Mouse (Mus musculus): ENCODE data around the gene Nr1i3. TPM values are rescaled to one million over a fixed set of nuclear protein-coding genes. Genes with fewer than 3 reads are reported as not detected.

Nr1i3 gene
- polyA plus RNA-seq, 1 experiment from 2014 or later = 0.35 TPM

GRCm38 (mm10) chr1:171185655-171186054 lies 28.1 kb upstream of the Nr1i3 start:
- Histone ChIP-seq H3K27me3 (no peaks in the 10 kb centered on the region), H3K4me1 (replicated peaks) (peaks cover 49% of the 10 kb centered on the region), H3K36me3 (no peaks in the 10 kb centered on the region), H3K27ac (peak overlapping the region; percentile 66), H3K4me2 (no peak overlapping the region), H3K9ac (no peak overlapping the region), H3K9me3 (replicated peaks) (no peaks in the 10 kb centered on the region), H3K4me3 (no peak overlapping the region)
- 61% methylated on average over 8 of the region's 8 CpGs for WGBS
- ATAC-seq (replicated peaks; ENCODE audit: insufficient number of reproducible peaks, insufficient read depth, low FRiP score, low read depth) = no peak

GRCm38 (mm10) chr1:171187851-171188700 lies 25.7 kb upstream of the Nr1i3 start:
- peak overlapping the region; percentile 95 for H3K27ac ChIP-seq
- WGBS = 68% methylated on average over 13 of the region's 13 CpGs
- no peaks in the 10 kb centered on the region; the same call in 1 of the 2 replicates for H3K27me3 ChIP-seq
- H3K4me3 ChIP-seq = no peak overlapping the region
- no peak overlapping the region for H3K4me2 ChIP-seq
- H3K4me1 ChIP-seq (replicated peaks) = peaks cover 57% of the 10 kb centered on the region
- no peaks in the 10 kb centered on the region for H3K36me3 ChIP-seq
- no peak for ATAC-seq (replicated peaks; ENCODE audit: insufficient number of reproducible peaks, insufficient read depth, low FRiP score, low read depth)
- no peak overlapping the region for H3K9ac ChIP-seq
- H3K9me3 ChIP-seq (replicated peaks) = no peaks in the 10 kb centered on the region

DNA sequence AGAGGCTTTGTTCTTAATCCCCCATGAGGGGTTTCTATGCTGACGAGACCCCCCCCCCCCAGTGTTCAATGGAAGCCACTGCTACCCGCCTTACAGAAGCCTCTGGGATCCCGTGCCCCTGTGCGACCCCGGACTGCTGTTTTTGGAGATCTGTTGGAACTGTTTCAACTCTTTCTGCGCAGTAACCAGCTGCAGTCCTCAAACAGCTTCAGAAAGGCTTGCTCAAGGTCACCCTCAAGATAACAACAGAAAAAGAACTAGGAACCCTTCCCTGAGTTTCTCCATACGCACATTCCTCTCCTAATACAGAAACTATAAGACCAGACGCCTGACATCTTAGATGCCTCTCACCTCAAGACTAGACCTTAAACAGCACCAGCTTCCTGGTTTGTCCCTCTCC lies 24.7 kb upstream of the Nr1i3 start:
- H3K27me3 ChIP-seq = no peaks in the 10 kb centered on the region; the same call in 1 of the 2 replicates
- 9% methylated on average over 8 of the region's 8 CpGs for WGBS
- ATAC-seq (replicated peaks; ENCODE audit: insufficient number of reproducible peaks, insufficient read depth, low FRiP score, low read depth) = peak; percentile 71
- peak overlapping the region; percentile 95 for H3K27ac ChIP-seq
- H3K4me2 ChIP-seq = peak overlapping the region; percentile 51
- peaks cover 60% of the 10 kb centered on the region for H3K4me1 ChIP-seq (replicated peaks)
- peak overlapping the region; percentile 44 for H3K9ac ChIP-seq
- no peaks in the 10 kb centered on the region for H3K36me3 ChIP-seq
- H3K4me3 ChIP-seq = no peak overlapping the region
- no peaks in the 10 kb centered on the region for H3K9me3 ChIP-seq (replicated peaks)

DNA sequence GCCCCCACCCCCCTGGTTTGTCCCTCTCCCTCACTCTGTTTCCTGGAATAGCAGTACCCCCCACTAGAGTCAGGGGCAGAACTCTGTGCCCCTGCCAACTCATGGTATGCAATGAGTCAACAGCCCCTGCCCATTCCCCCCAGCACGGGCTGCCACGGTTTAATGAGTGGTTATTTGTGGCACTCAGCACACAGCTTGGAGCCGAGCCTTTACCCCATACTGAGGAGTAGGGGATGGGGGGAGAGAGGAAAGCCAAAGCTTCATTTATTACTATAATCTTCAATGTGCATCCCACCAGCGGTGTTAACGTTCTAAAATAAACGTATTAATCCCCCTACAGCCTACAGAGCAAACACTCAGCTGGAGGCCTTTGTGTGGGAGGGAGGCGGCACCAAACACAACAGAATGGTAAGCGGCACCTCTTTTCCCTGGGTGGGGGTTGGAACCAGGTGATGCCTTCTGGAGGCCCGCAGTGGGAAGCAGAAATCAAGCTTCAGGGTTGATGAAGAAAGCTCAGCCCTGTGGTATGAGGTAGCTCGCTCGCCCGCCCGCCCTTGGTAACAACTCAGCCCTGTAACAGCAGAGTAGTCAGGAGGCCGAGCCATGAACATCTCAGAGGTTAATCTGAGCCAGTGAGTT lies 24.2 kb upstream of the Nr1i3 start:
- no peak overlapping the region; the same call in 1 of the 2 replicates for H3K4me3 ChIP-seq
- H3K4me2 ChIP-seq = peak overlapping the region; percentile 51
- ATAC-seq (replicated peaks; ENCODE audit: insufficient number of reproducible peaks, insufficient read depth, low FRiP score, low read depth) = peak; percentile 89
- peak overlapping the region; percentile 44 for H3K9ac ChIP-seq
- H3K4me1 ChIP-seq (replicated peaks) = peaks cover 61% of the 10 kb centered on the region
- peak overlapping the region; percentile 95 for H3K27ac ChIP-seq
- no peaks in the 10 kb centered on the region; the same call in 1 of the 2 replicates for H3K27me3 ChIP-seq
- no peaks in the 10 kb centered on the region for H3K36me3 ChIP-seq
- H3K9me3 ChIP-seq (replicated peaks) = no peaks in the 10 kb centered on the region
- 39% methylated on average over 14 of the region's 14 CpGs for WGBS

GRCm38 (mm10) chr1:171190832-171191231 lies 22.9 kb upstream of the Nr1i3 start:
- Histone ChIP-seq H3K27ac (peak overlapping the region; percentile 95; the same call in 1 of the 2 replicates), H3K9me3 (replicated peaks) (no peaks in the 10 kb centered on the region), H3K27me3 (peaks cover 8% of the 10 kb centered on the region), H3K4me1 (replicated peaks) (peaks cover 63% of the 10 kb centered on the region), H3K4me2 (no peak overlapping the region), H3K9ac (no peak overlapping the region), H3K36me3 (no peaks in the 10 kb centered on the region), H3K4me3 (no peak overlapping the region)
- ATAC-seq (replicated peaks; ENCODE audit: insufficient number of reproducible peaks, insufficient read depth, low FRiP score, low read depth) = no peak
- 96% methylated on average over 9 of the region's 9 CpGs for WGBS

DNA sequence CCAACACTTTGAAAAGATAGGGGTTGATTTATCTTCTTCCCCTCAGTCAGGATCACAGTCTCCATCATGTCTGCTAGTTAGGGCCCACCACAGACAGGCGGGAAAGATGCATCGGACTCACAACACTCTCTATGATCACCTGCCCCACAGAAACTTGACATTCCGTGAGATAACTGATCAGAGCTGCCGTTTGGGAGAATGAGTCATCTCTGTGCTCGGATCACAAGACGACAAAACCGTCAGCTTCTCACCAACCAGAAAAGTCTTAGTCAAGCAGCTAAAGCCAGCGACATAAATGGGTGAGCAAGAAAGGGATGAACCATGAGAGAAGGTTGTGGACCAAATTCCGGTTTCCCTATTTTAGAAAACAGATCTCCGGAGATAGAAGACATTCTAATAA lies 21.5 kb upstream of the Nr1i3 start:
- H3K27me3 ChIP-seq = peaks cover 11% of the 10 kb centered on the region
- no peak overlapping the region for H3K9ac ChIP-seq
- H3K36me3 ChIP-seq = no peaks in the 10 kb centered on the region
- H3K27ac ChIP-seq = no peak overlapping the region
- ATAC-seq (replicated peaks; ENCODE audit: insufficient number of reproducible peaks, insufficient read depth, low FRiP score, low read depth) = no peak
- H3K4me1 ChIP-seq (replicated peaks) = peaks cover 59% of the 10 kb centered on the region
- H3K4me2 ChIP-seq = peak overlapping the region; percentile 87; the same call in 1 of the 2 replicates
- WGBS = 56% methylated on average over 10 of the region's 10 CpGs
- H3K4me3 ChIP-seq = no peak overlapping the region
- no peaks in the 10 kb centered on the region for H3K9me3 ChIP-seq (replicated peaks)

DNA sequence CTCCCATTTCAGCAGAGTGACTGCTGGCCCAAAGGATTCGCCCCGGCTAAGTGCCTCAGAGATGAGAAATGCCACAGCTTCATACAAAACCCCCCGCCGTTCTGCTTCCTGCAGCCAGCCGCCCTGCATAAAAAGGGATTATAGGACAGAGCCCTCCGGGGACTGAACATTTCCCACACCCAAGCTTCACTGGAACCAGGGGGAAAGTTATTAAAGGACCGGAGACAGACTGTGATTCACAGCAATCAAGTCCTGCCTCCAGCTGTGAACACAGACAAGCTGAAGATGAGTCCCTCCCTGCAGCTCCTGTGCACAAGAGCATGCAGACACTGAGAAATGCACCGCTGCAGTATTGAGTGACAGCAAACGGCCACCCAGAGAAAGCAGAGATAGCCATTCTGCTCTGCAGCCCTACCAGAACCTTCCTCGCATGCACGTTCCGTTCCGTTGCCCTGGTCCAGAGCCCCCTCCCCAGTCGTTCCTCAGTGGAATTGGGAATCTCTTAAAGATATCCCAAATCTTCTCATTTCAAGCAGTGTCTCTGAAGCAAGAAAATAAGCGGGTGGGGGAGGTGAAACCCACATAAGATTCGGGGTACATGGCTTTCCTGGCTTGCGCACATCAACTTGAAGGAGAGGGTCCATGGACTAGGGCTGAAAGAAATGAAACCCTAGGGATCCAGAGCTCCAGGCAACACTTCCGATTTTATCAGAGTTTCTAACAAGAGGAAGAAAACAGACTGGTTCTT lies 20.5 kb upstream of the Nr1i3 start:
- H3K9ac ChIP-seq = no peak overlapping the region
- no peaks in the 10 kb centered on the region for H3K9me3 ChIP-seq (replicated peaks)
- peaks cover 11% of the 10 kb centered on the region for H3K27me3 ChIP-seq
- 16% methylated on average over 18 of the region's 18 CpGs for WGBS
- no peak for ATAC-seq (replicated peaks; ENCODE audit: insufficient number of reproducible peaks, insufficient read depth, low FRiP score, low read depth)
- H3K4me1 ChIP-seq (replicated peaks) = peaks cover 55% of the 10 kb centered on the region
- no peak overlapping the region for H3K27ac ChIP-seq
- no peaks in the 10 kb centered on the region for H3K36me3 ChIP-seq
- peak overlapping the region; percentile 23 for H3K4me3 ChIP-seq
- H3K4me2 ChIP-seq = peak overlapping the region; percentile 87

DNA sequence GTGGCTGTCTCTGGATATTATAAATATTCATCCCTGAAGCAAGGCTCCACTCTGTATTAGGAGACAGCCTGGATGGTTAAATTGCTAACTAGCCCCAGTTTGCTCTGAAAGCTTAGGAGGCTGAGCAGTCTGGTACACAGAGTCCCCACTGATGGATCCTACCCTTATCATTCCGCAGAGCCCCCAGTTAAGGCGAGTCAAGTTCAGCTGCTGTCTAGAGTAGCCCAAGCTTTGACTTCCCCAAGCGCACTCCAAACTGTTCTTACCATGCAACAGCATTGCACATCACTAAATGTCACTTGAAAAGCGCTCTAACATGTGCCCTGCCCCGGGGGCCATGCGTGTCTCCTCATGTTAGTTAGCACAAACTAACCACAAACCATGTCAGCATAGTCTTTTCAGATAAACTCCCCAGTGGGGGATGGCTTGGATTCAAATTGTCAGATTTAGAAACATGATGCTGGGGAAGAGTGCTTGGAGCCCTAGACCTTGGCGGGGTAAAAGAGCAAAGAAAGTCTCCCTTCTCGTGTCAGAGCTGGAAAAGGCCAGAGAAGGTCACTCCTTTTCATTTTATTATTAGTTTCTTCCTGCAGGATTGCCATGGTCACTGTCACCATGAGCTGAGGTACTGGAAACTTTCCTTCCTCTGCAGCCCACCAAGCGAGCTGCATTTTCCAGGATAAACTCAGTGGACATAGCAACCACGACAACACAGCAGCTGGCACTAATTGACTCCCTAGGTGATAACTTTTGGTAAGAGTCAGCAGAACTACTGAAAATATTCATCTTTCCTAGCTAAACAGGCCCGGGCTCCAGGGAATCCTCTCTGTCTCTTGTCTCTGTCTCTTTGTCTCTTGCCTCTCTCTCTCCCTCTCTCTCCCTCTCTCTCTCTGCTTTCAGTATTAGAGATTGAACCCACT lies 19.6 kb upstream of the Nr1i3 start:
- Histone ChIP-seq H3K4me1 (replicated peaks) (peaks cover 46% of the 10 kb centered on the region), H3K36me3 (no peaks in the 10 kb centered on the region), H3K9me3 (replicated peaks) (no peaks in the 10 kb centered on the region), H3K4me3 (peak overlapping the region; percentile 78), H3K4me2 (peak overlapping the region; percentile 87), H3K27ac (no peak overlapping the region), H3K9ac (no peak overlapping the region), H3K27me3 (peaks cover 11% of the 10 kb centered on the region)
- 44% methylated on average over 11 of the region's 11 CpGs for WGBS
- no peak for ATAC-seq (replicated peaks; ENCODE audit: insufficient number of reproducible peaks, insufficient read depth, low FRiP score, low read depth)

DNA sequence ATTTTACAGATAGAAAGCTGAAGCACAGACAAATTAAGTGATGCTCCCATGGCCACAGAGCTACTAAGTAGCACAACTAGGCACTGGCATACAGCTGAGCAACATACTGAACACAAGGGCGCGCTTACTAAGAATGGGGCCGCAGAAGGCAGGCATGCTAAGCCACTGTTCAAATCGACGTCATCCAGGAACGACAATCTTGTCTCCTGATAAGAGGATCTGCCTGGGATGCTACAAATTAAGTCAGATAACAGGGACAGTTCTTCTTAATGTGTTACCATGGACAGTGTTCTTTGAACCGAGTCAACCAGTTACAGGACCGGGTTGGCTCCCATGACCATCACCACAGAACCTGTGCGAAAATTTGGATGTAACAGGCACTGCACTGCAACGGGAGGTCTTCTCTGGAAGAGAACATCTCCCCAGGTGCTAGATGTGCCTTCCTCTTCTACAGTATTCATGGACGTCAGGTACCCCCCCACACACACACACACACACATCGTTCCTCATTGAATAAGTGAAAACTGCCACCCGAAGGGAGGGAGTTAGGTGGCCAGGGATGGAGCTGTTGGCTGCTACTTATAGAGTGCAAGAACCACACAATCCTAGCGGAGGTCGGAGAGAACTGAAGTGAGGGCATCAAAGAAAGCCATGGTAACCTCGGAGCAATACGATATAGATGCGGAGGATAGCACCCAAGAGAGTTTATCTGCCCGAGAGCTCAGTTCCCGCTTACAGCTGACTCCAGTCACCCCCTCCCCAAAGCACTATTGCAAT lies 18.5 kb upstream of the Nr1i3 start:
- peak overlapping the region; percentile 78 for H3K4me3 ChIP-seq
- no peaks in the 10 kb centered on the region for H3K9me3 ChIP-seq (replicated peaks)
- peak overlapping the region; percentile 69 for H3K9ac ChIP-seq
- H3K27ac ChIP-seq = peak overlapping the region; percentile 73
- H3K27me3 ChIP-seq = peaks cover 11% of the 10 kb centered on the region
- ATAC-seq (replicated peaks; ENCODE audit: insufficient number of reproducible peaks, insufficient read depth, low FRiP score, low read depth) = 0 out of 2 replicates have a peak, but pooled peaks have one; percentile 2
- peaks cover 39% of the 10 kb centered on the region for H3K4me1 ChIP-seq (replicated peaks)
- WGBS = 9% methylated on average over 20 of the region's 20 CpGs
- no peaks in the 10 kb centered on the region for H3K36me3 ChIP-seq
- H3K4me2 ChIP-seq = peak overlapping the region; percentile 87

- ATAC-seq (replicated peaks; ENCODE audit: insufficient number of reproducible peaks, insufficient read depth, low FRiP score, low read depth) = peak; percentile 93
- WGBS = under 1% methylated on average over 33 of the region's 33 CpGs
- H3K27me3 ChIP-seq = peaks cover 11% of the 10 kb centered on the region
Measured at GRCm38 (mm10) chr1:171195887-171196397, 17.8 kb upstream of the Nr1i3 start, which contains the start of gene Pcp4l1. TSS of gene Pcp4l1 (minus strand) at chr1:171196268.

More at GRCm38 (mm10) chr1:171195887-171196397, 17.8 kb upstream of the Nr1i3 start, which contains the start of gene Pcp4l1:
- peak within 1 kb of the TSS; percentile 87 for H3K4me2 ChIP-seq
- peak within 1 kb of the TSS; percentile 73 for H3K27ac ChIP-seq
- no peaks in the 10 kb centered on the region for H3K36me3 ChIP-seq
- peak within 1 kb of the TSS; percentile 69 for H3K9ac ChIP-seq
- peaks cover 39% of the 10 kb centered on the region for H3K4me1 ChIP-seq (replicated peaks)
- peak within 1 kb of the TSS; percentile 78 for H3K4me3 ChIP-seq
- no peaks in the 10 kb centered on the region for H3K9me3 ChIP-seq (replicated peaks)

Data from heart, embryonic 15.5 days (tissue).